Mouse (Mus musculus) embryo, embryonic 10.5 days (tissue): ENCODE measurements at regions not wholly inside any gene's neighbourhood (a gene's known extent, or its start where the extent isn't known, plus 50 kb on each side); places are given as distances from the start of the nearest gene placed in this dataset.

Source experiments
- DNase-seq: peaks from one replicate; pipeline ENCODE4 v3.0.0-alpha.2; 2015; ENCODE audit warnings: low spot score

- no peak for DNase-seq
These were observed 54.8 kb upstream of the Bach2 start for GRCm38 (mm10) chr4:32183791-32184190.

DNA sequence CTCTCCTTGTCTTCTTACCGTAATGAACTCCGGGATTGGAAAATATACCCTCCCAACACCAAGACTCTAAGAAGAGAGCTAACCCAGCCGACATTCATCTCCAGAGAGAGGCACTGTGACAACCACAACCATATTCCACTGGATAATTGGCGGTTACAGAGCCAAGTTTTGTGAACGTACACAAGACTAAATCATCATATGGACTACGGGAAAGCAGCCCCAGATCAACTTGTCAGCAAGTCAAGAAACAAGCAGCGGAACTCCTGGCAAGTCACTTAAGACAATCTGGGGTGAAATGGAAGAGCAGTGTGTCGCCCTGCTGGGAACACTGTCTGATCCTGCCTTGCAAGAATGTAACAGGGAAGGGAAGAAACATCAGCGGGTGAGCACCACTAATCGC lies 52.6 kb upstream of the Bach2 start:
- DNase-seq = no peak

DNA sequence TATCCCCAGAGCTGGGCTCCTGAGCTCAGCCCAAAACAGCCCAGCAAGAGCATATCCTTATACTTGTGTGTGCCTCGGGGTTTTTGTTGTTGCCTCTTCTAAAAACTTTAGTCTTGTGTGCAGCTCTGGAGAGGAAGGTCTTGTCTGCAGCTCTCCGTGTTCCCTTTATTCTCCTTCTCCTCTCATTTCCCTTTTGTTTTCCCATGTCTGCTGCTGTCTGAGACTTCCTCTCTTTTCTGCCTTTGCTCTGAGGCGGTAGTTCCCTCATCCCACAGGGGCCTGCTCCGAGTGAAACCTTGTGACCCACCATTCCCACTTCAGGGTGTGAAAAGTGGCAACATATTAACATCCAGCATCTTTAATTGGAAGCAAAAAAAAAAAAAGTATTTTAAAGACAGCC lies 51.5 kb upstream of the Bach2 start:
- DNase-seq = no peak

DNA sequence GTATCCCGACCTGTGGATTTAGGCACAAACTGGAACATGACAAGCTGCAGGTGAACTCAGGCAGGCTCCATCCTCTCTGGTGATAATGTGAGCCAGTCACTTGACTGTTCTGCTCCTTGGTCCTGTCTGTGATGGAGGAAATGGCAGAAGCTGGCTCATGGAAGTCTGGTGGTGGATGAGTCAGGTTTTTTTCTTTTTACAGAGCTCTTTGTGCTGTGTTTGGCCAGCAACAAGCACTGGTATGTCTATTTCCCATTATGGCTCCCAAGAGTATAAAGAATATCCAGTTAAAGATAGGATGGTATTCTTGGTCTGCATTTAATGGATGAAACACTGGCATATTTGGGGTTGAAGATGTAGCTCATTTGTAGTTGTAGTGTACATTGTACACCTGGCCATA lies 50.5 kb upstream of the Bach2 start:
- DNase-seq = no peak

GRCm38 (mm10) chr4:32188752-32189415 lies 49.7 kb upstream of the Bach2 start:
- DNase-seq = no peak
